Mouse (Mus musculus) mouse trophoblast stem cell (cell line): Measurements from ENCODE around the gene Cd300lg.

Experiments used
- in situ Hi-C, 2 experiments: fragments of 300-500 bp; cut with MseI, MboI; formaldehyde crosslinking; loops; 2 replicates in 1 of 2; 3 replicates in 1 of 2; pipeline ENCODE4 v1.15.1; 2025

Cd300lg gene

DNA sequence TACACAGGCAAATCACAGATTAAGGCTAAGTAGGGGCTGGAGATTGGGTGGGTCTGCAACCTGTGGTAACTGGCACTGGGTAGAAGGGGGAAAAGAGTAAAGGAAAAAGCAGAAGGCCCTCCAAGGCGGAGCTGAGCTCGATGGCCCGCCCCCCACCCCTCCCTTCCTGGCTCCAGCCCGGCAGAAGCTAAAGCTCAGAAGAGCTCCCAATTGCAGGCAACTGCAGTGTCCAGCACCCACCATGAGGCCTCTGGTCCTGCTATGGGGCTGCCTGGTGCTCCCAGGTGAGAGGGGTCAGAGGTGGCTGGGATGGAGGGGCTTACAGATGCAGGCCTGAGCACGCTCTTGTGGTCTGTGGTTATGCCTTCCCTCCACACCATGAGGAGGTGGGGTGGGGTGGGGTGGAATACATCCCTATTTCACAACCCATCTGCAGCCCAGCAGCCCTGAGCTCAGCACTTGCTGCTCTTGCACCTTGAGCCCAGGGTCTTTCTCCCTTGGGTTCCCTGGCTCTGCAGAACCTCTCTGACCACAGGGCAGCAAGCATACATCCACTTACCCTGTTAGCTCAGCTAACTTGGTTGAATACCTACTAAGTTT, at the start of gene Cd300lg:
Cd300lg (plus strand) TSS at position 160 of the 600 bp plus-strand sequence.
- in situ Hi-C loops: no loop called here

GRCm38 (mm10) chr11:101991813-101992212, 49.5 kb upstream of the Cd300lg start:
- in situ Hi-C loops: no loop called here

DNA sequence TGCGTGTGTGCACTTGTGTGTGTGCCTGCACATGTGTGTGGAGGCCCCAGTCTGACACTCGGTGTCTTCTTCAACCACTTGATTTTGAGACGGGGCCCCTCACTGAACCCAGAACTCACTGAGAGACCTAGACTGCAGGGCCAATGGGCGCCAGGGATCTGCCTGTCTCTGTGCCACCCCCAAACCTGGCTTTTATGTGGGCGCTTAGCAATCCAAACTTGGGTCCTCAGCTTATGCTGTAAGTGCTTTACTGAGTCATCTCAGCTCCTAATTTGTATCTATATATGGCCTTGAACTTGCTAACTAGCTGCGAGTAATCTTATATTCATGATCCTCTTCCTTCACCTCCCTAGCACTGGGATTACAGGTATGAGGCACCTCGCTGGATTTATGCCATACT, 48.9 kb upstream of the Cd300lg start:
- in situ Hi-C loops: no loop called here

DNA sequence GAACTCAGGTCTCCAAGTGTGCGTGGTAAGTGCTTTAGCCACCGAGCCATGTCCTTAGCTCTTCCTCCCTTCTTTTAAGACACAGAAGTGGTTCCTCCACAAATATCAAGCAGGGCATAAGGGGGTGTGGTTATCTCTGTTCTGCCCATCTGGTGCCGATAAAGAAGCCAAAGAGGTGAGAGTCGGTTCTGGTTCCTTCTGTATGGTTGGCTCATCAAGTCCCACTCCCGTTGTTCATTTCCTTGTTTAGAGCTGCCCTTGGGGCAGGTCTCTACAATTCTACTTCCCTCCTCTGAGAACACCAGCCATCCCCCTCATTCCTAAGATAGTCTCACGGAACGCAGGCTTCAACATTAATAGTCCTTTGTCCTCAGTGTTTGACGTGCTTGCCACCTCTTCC, 47.2 kb upstream of the Cd300lg start:
- in situ Hi-C loops: no loop called here

DNA sequence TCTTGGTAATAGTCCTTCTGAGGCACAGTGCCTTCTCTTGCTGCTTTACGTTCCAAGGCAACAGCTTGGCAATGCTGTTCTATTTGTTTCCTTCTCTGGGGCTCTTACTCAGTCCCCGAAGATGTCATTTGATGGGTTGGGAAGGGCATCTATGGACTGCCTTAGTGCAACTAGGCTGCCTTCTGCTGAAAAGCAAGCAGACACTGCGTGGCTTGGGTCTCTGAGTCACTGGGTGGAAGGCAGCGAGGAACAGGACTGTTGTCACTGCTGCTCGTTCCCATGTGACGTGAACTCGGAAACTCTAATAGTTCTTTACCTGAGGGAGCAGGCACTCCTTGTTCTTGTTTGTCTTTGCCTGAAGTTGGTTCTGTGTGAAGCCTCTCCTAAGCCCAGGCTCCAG, 45.4 kb upstream of the Cd300lg start:
- in situ Hi-C loops: loop anchor here (5.0 kb wide), 2 partner anchors 36 to 41 kb away; no protein-coding TSS in a partner anchor

DNA sequence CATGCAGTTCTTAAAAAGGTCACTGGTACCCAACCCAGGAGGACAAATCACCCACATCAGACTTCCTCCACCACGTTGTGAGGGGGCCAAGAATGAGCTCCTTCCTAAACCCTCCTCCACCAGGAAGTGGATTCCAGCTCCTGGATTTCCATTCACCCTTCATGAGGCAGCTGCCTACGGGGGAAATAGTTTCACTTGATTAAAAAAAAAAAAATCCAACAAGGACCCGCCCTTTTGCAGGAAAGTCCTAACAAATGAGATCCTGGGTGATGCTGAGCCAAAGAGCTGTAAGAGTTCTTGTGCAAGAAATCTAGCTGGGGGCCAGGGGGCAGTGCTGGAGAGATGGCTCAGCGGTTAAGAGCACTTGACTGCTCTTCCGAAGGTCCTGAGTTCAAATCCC, 43.1 kb upstream of the Cd300lg start:
- in situ Hi-C loops: loop anchor here (5.0 kb wide), 2 partner anchors 34 to 39 kb away; no protein-coding TSS in a partner anchor

DNA sequence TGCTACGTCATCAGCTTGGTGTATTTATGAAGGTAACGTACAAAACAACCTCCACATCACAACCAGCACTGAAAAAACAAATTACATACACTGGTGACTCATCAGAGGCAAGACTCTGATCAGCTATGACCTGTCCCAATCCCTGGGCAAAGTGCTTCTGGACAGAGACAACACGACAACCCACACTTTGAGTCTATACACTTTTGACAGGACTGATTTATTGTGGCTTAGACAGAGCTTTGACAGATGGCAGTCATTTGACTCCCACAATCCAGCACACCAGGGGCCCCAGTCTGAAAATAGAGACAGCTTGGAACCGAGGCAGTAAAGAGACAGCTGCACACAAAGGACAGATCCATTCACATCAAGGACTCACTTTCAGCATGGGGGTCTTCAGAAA, 41.8 kb upstream of the Cd300lg start:
- in situ Hi-C loops: loop anchor here (5.0 kb wide), 2 partner anchors 33 to 38 kb away; no protein-coding TSS in a partner anchor

- in situ Hi-C loops: no loop called here
Measured at GRCm38 (mm10) chr11:102004251-102004650, 37.1 kb upstream of the Cd300lg start.

- in situ Hi-C loops: no loop called here
Measured at GRCm38 (mm10) chr11:102006271-102006670, 35.0 kb upstream of the Cd300lg start.

DNA sequence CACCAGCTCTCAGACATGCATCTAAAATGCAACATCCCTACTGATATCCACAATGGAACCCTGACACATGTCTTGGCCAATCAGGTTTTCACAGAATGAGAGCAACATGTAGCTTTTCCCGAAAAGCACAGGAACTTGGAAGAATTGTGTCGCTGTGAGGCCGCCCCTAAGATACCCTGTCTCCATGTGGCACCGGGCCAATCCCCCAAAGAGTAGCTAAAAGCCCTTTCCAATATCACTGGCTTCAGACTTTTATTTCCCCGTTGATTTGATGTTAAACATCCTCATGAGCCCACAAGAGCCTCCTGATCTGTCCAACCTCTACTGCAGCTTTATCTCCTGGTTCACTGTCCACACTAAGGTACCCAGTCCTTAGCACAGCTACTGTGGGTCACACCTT, 34.6 kb upstream of the Cd300lg start:
- in situ Hi-C loops: no loop called here

GRCm38 (mm10) chr11:102008372-102008771, 32.9 kb upstream of the Cd300lg start:
- in situ Hi-C loops: no loop called here

GRCm38 (mm10) chr11:102008954-102009637, 32.2 kb upstream of the Cd300lg start:
- in situ Hi-C loops: no loop called here

GRCm38 (mm10) chr11:102010140-102010539, 31.2 kb upstream of the Cd300lg start:
- in situ Hi-C loops: no loop called here

DNA sequence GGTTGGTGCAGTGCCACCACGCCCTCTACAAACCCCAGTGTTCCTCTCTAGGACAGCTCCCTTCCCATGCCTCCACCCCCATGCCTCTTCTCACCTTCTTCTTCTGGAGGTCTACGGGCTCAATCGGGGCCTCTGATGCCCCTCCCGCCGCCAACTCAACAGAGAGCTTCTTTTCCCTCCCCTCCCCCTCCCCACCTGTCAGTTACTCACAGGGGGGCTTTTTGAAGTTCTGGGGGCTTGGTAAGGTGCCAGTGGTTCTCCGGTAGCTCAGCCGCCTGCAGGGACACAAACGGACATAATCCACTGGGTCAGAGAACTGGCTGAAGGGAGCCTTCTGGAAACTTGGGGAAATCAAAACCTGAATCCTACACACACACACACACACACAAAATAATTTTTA, 29.8 kb upstream of the Cd300lg start:
- in situ Hi-C loops: no loop called here

GRCm38 (mm10) chr11:102013201-102013600, 28.1 kb upstream of the Cd300lg start:
- in situ Hi-C loops: no loop called here

GRCm38 (mm10) chr11:102015472-102015871, 25.8 kb upstream of the Cd300lg start:
- in situ Hi-C loops: no loop called here

DNA sequence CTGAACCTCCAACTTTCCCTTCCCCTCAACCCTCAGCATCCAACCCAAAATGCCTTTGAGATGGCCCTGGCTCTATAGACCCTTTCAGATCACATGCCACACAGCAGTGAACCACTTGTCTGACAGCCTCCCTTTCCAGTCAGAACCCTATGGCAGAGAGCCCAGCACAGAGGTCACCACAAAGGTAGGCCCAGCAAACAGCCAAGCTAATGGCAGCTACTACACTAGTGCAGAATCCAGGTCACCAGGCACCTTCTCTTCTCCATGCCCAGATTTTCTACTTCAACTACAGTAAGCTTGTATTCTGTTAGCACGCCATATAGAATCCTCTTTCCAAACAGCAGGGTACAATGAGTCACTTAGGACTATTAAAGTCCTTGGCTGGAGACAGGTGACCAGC, 25.2 kb upstream of the Cd300lg start:
- in situ Hi-C loops: no loop called here

- in situ Hi-C loops: no loop called here
Measured at GRCm38 (mm10) chr11:102019736-102020135, 21.6 kb upstream of the Cd300lg start.

GRCm38 (mm10) chr11:102021196-102021595, 20.1 kb upstream of the Cd300lg start:
- in situ Hi-C loops: no loop called here

- in situ Hi-C loops: no loop called here
Measured at GRCm38 (mm10) chr11:102023406-102023805, 17.9 kb upstream of the Cd300lg start.

GRCm38 (mm10) chr11:102024084-102024758, 17.1 kb upstream of the Cd300lg start:
- in situ Hi-C loops: no loop called here

GRCm38 (mm10) chr11:102024875-102025274, 16.4 kb upstream of the Cd300lg start:
- in situ Hi-C loops: no loop called here

- in situ Hi-C loops: no loop called here
Measured at GRCm38 (mm10) chr11:102025354-102025753, 16.0 kb upstream of the Cd300lg start.
